Mouse (Mus musculus) ovary, postnatal 36 days (tissue): ENCODE data around the gene Sfxn5.

Experiments
- DNase-seq: peaks from one replicate; pipeline ENCODE4 v3.0.0; 2022; ENCODE audit warnings: low spot score, mixed read lengths

The Sfxn5 gene

GRCm38 (mm10) chr6:85232045-85232444 lies 101.2 kb downstream of the Sfxn5 start:
- DNase-seq = no peak

- DNase-seq = no peak
Observed at GRCm38 (mm10) chr6:85231469-85231868, 101.8 kb downstream of the Sfxn5 start.

DNA sequence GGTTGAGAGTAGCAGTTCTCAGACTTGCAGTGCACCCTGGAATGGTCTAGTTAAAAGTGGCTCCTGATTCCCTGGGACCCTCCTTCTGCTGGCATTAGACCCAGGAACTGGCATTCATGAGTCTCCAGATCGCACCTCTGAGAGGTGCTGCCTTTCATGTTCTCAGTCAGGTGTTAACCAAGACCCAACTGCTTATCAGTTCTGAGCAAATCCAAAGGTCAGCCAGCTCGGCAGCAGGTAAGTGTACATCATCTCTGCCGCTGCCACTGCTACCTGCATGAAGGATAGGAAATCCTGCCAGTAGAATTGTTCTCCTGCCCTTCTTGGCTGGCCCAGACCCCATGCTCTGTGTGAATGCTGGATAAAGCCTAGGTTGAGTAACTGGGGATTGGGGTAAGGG lies 102.5 kb downstream of the Sfxn5 start:
- no peak for DNase-seq

GRCm38 (mm10) chr6:85227520-85227919 lies 105.7 kb downstream of the Sfxn5 start:
- no peak for DNase-seq

DNA sequence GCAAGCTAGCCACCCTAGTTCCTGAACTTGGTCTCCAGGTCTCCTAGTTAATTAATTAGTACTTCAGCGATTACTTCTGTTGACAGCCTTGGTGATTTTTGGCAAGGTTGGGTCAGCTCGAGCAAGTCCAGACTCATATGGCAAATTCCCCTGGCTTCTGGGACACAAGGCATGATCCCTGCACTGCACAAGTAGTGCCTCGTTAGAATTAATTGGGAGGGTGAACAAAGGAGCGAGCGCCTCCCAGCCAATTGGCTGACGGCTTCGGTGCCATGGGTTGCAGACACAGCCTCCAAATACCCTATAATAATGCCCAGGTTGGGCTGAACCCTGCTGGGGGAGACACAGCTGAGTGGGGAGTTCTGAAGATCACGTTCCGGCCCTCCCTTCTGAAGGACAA lies 106.7 kb downstream of the Sfxn5 start:
- DNase-seq = no peak

DNA sequence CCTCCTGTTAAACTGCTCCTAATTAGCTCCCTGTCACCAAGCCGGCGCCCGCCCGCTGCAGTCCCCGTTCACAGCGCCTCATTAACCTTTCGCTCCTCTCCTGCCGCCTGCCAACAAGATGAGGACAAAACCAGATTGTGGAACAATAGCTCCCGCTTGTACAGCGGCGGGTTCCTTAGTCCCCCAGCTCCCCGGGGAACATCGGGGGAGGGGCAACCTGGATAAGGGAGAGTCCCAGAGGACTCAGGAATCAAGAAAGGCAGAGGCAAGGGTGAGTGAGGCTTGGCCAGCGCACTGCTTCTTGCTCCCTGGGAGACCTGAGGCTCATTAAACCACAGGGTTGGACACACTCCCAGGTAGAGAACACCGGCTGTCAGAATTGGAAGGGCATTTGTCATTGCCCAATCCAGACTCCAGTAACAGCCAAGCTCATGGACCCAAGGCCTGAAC lies 108.8 kb downstream of the Sfxn5 start:
- DNase-seq = no peak

DNA sequence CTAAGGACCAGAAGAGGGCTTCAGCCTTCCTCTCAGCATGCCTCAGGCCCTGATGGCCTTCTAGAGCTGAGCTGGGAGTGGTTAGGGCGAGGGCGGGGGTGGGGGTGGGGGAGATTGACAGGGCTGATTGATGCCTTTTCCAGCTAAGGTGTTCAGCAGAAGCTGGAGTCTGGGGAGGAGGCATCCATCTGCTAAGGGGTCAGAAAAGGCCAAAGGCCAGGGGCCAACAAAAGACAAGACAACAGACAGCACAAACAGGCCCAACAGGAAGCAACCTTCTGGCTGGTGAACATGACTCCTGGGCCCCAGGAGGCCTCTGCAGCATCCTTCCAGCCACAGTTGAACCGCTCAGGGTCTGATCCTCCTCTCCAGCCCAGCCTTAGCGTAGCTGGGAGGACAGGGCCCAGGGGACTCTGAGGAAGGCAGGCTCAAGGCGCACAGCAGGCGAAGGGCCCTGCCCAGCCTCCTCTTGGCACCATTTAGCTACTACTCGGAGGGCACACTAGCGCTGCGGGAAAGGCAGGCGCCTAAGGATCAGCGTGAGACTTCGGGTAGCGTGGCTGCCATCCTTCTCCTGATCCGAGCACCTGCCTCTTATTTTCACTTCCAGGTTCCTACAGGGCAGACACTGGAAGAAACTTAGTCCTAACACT lies 109.6 kb downstream of the Sfxn5 start:
- no peak for DNase-seq

- DNase-seq = no peak
Observed at GRCm38 (mm10) chr6:85222551-85222950, 110.7 kb downstream of the Sfxn5 start.

- no peak for DNase-seq
Observed at GRCm38 (mm10) chr6:85220917-85221316, 112.3 kb downstream of the Sfxn5 start.

- DNase-seq = no peak
Observed at GRCm38 (mm10) chr6:85219706-85220105, 113.5 kb downstream of the Sfxn5 start.

GRCm38 (mm10) chr6:85218684-85219445 lies 114.4 kb downstream of the Sfxn5 start:
- DNase-seq = no peak

DNA sequence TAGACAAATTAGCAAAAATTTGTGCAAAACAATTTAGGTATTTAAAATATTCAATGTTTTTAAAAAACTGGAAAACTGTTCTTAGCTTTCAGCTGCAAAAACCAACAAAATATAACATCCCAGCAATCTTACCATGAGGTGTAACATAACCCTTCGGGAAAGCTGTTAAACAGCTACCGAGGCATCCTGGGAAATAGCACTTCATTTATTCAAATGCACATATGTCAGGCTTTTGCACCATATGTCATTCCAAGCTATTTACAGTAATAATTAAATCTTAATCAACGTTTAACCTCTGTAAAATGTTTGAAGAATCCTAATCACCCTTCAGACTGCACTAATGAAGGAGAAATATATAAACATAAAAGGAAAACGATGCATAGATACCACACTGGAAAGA lies 115.0 kb downstream of the Sfxn5 start:
- no peak for DNase-seq

GRCm38 (mm10) chr6:85210686-85211085 lies 122.5 kb downstream of the Sfxn5 start:
- no peak for DNase-seq

DNA sequence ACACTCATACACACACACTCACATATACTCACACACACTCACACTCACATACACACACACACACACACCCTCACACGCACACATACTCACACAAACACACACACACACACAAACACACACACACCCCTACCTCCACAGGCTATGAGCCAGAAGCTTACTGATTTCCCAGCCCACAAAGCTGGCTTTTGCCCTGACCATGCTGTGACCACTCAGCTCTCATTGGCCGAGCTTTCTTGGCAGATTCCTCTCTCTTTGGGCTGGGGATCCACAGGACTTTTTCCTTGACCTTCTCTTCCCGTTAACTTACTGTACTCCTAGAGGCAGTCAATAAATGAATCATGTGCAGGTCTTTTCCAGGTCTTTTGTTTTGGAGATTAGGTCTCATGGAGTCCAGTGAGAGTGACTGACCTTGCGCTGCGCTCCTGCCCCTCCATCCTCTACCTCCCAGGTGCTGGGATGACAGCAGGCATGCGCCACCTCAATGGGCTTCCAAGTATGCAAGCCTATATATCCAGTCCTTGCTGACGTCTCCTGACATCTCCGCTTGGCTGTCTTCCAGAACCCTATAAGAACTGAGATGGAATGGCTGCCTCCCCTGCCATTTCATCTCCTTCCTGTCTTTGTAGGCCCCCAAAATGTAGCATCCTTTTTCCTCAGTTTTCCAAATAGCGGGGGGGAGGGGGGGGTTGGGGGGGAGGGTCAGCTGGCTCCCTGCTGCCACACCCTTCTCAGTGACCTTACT lies 123.8 kb downstream of the Sfxn5 start:
- DNase-seq = no peak

DNA sequence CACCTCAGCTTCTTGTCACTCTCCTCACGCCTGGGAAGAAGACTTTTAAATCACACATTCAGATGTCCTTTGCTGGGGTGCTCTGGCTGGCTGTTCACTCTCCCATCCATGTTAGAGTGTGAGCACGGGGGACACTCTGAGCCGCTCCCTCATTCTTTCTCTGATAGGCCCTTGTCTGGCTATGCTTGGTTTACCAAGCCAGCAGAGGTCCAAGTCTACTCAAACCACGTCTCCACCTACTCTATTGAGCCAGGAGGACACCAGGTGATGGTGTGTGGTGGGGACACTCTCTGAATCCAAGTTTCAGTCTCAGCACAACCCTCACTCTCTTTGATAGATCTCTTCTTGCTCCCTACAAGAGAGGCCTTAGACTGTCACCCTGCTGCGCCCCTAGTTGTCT lies 125.9 kb downstream of the Sfxn5 start:
- DNase-seq = no peak

DNA sequence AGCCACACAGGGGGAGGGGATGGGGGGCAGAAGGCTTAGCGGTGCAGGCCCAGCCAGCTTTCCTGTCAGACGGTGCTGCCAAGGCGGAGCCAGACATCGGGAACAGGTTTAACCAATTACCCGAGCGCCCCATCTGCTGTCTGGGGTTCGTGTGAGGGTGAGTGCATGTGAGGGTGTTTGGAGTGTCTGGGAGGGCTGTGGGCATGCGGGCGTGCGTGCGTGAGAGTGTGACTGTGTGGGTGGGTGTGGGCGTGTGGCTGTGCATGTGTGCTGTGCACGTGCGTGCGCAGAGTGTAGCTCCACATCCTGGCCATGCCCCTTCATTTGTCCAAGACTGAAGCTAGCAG lies 126.3 kb downstream of the Sfxn5 start:
- no peak for DNase-seq

DNA sequence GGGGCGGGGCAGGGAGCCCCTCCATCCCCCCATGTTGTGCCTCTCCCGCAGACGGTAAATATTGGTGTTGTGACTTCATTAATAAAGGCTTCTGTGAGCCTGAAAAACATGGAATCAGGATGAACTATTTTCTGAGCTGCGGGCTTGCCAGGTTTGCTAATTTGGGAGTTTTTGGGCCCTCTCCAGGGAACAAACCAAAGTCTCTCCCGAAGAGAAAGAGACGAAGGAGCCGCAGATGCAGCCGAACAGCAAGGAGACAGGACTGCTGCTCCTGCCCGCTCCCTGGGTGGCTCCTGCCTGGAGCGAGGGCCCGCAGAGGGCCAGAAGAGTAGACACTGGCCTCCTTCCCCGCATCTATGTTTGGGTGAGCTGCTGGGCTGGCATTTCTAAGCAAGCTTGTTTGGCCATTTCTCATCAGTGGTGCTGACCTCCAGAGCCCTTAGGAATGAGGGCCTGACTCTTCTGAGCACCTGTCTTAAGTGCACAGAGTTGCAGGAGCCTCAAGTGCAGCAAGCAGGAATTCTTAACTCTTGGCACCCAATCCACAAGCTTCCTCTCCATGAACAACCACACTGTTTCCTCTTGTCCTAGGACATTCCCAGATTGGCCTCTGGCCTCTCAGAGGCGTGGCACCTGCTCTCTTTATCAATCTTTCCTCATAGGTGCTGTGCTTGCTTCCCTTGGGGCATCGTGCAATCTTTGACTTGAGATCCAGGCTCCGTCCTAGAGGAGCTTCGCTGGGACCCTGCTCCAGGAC lies 126.9 kb downstream of the Sfxn5 start:
- no peak for DNase-seq

DNA sequence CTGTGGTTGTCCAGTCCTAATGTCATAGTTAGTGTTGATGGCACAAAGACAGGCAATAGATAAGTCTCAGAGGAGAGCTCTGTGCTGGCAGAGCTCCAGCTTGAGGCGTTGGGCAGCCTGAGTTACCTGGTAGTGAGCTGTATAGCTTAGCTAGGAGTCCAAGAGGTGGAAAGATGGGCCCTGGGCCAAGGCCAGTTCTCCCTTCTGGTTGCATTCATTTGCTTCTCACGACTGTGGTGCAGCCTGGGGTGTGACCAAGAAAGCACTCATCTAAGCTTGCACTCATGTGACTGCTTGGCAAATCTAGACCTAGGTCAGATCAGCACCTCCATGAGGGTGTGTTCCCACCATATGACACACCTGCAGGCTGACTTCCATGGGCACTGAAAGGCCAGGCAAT lies 135.3 kb downstream of the Sfxn5 start:
- DNase-seq = no peak

- no peak for DNase-seq
Observed at GRCm38 (mm10) chr6:85193381-85194318, 139.6 kb downstream of the Sfxn5 start.

GRCm38 (mm10) chr6:85191751-85192440 lies 141.3 kb downstream of the Sfxn5 start:
- no peak for DNase-seq

DNA sequence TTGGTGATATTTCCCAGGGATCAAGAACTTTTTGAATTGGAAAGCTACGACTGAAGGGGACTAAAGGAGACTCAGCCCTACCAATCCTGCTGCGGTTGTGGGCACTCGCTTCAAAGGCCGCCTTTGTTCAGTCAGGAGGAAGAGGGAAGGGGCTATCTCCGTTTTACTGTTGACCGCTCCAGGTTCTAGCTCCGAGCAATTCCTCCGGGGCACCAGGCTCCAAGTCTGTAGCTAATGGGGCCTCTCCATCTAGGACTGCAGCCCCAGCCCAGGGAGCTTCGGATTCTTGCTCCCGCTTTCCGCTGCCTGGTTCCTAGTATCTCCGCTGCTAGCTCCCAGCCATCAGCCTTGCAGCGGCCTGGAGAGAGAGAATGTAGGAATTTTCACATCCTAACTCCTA lies 142.6 kb downstream of the Sfxn5 start:
- no peak for DNase-seq
